Mouse (Mus musculus): Measurements from ENCODE around the gene Ttf2. TPM values are rescaled to one million over a fixed set of nuclear protein-coding genes. Genes with fewer than 3 reads are reported as not detected.

Gene Ttf2
- total and polyA plus RNA-seq, 2 experiments from 2014 or later = 4.4 to 13.5 TPM

DNA sequence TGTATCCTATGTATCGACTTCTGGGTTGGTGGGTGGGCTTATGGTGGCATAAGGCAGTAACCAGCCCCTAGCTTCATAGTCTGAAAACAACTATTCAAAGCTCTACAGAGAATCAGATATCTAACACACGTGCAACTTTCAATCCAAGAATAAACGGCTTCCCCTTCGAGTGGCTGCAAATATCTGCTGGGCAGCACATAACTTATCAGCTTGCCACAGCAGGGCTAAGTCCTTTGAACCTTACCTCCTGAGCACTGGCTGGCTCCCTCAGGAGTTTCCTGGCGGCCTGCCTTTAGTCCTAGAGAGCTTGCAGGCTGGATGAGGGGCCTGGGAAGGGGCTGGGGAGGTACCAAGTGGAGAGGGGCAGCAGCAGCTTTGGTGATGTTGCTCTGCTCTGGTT is 8.5 kb downstream of the Ttf2 start:
- Histone ChIP-seq H3K27ac (ENCODE audit: low read depth) (peak overlapping the region; percentile 59; the same call in 1 of the 2 replicates), H3K27me3 (ENCODE audit: control insufficient read depth, insufficient read depth, low read length) (no peaks in the 10 kb centered on the region), H3K4me3 (ENCODE audit: low read depth, low read length) (no peak overlapping the region), H3K36me3 (replicated peaks; ENCODE audit: control insufficient read depth, insufficient read depth, low read length) (peaks cover 56% of the 10 kb centered on the region), H3K9ac (replicated peaks; ENCODE audit: low read depth, low read length) (no peak overlapping the region), H3K9me3 (replicated peaks; ENCODE audit: control insufficient read depth, low read length) (no peaks in the 10 kb centered on the region), H3K4me2 (ENCODE audit: low read depth, low read length) (no peak overlapping the region), H3K4me1 (ENCODE audit: control insufficient read depth, insufficient read depth) (peaks cover 10% of the 10 kb centered on the region; the same call in 1 of the 2 replicates)
- TF ChIP-seq CTCF (IDR thresholded peaks at IDR 0.05; ENCODE audit: low read depth) = no peak
- TF ChIP-seq EP300 (IDR thresholded peaks at IDR 0.05; ENCODE audit: low read depth) = no peak
- peak; percentile 23 for DNase-seq (ENCODE audit: low spot score)
- ATAC-seq (ENCODE audit: insufficient read depth, low read depth) = peak; percentile 45
- 36% methylated on average over 5 of the region's 5 CpGs for WGBS

DNA sequence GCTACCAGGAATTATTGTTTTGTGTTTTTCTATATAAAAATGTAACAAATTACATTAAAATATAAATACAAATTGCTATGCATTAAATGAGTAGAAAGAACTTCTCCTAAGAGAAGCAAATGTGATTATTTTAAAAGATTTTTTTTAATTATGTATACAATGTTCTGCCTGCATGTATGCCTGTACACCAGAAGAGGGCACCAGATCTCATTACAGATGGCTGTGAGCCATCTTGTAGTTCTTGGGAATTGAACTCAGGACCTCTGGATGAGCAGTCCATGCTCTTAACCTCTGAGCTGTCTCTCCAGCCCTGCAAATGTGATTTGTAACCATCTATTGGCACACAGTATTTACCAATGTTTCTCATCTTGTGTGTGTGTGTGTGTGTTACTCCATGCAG is 14.8 kb downstream of the Ttf2 start:
- no peak for DNase-seq (ENCODE audit: low spot score)
- no peak for TF ChIP-seq EP300 (IDR thresholded peaks at IDR 0.05; ENCODE audit: low read depth)
- peak; percentile 15; the same call in 1 of the 2 replicates for TF ChIP-seq CTCF (IDR thresholded peaks at IDR 0.05; ENCODE audit: low read depth)
- Histone ChIP-seq H3K4me3 (ENCODE audit: low read depth, low read length) (no peak overlapping the region), H3K9me3 (replicated peaks; ENCODE audit: control insufficient read depth, low read length) (no peaks in the 10 kb centered on the region), H3K4me1 (ENCODE audit: control insufficient read depth, insufficient read depth) (no peaks in the 10 kb centered on the region), H3K36me3 (replicated peaks; ENCODE audit: control insufficient read depth, insufficient read depth, low read length) (peaks cover 93% of the 10 kb centered on the region), H3K27me3 (ENCODE audit: control insufficient read depth, insufficient read depth, low read length) (no peaks in the 10 kb centered on the region), H3K9ac (replicated peaks; ENCODE audit: low read depth, low read length) (no peak overlapping the region), H3K4me2 (ENCODE audit: low read depth, low read length) (no peak overlapping the region), H3K27ac (ENCODE audit: low read depth) (no peak overlapping the region)
- ATAC-seq (ENCODE audit: insufficient read depth, low read depth) = no peak

DNA sequence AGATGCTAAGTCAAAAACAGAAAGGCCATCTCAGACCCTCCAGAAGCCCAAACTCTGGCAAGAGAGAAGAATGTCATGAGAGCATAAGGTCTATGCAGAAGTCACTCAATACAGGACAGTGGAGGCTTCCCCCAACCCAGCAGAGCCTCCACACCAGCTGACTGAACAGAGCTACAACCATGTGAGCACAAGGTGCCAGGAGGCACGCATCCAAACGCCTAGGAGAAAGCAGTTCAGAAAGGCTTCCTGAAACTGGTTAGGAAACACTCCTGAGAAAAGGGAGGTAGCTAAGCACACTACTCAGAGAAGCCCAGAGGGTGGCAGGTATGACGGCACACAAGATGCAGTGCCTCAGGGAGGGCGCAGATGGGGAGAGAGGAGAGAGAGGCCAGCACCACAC is 17.9 kb downstream of the Ttf2 start:
- TF ChIP-seq EP300 (IDR thresholded peaks at IDR 0.05; ENCODE audit: low read depth) (no peak), CTCF (IDR thresholded peaks at IDR 0.05; ENCODE audit: low read depth) (no peak)
- Histone ChIP-seq H3K9me3 (replicated peaks; ENCODE audit: control insufficient read depth, low read length) (no peaks in the 10 kb centered on the region), H3K27ac (ENCODE audit: low read depth) (no peak overlapping the region), H3K4me1 (ENCODE audit: control insufficient read depth, insufficient read depth) (no peaks in the 10 kb centered on the region), H3K4me2 (ENCODE audit: low read depth, low read length) (no peak overlapping the region), H3K36me3 (replicated peaks; ENCODE audit: control insufficient read depth, insufficient read depth, low read length) (peaks cover 88% of the 10 kb centered on the region), H3K9ac (replicated peaks; ENCODE audit: low read depth, low read length) (no peak overlapping the region), H3K4me3 (ENCODE audit: low read depth, low read length) (no peak overlapping the region), H3K27me3 (ENCODE audit: control insufficient read depth, insufficient read depth, low read length) (no peaks in the 10 kb centered on the region)
- DNase-seq (ENCODE audit: low spot score) (no peak), ATAC-seq (ENCODE audit: insufficient read depth, low read depth) (no peak)
- WGBS = 89% methylated on average over 4 of the region's 4 CpGs

DNA sequence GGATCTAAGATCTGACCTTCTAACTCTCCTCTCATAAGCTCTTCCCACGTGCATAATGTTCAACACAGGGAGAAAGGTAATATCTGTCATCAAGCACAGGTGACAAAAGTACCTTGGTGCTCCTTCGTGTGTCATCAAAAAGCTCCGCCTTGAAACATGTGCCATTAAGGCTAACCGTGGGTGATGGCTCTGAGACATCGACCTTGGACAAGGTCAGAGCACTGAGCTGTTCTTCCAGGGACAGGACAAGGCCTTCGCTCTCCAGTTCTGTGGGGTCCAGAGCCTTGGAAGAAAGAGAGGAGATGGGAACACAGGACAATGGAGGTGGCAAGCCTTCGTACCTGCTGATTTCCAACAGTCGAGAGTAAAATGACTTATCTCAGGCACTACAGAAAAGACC is 22.2 kb downstream of the Ttf2 start:
- DNase-seq (ENCODE audit: low spot score) (no peak), ATAC-seq (ENCODE audit: insufficient read depth, low read depth) (no peak)
- no peaks in the 10 kb centered on the region for H3K9me3 ChIP-seq (replicated peaks; ENCODE audit: control insufficient read depth, low read length)
- H3K27me3 ChIP-seq (ENCODE audit: control insufficient read depth, insufficient read depth, low read length) = no peaks in the 10 kb centered on the region
- WGBS = 74% methylated on average over 8 of the region's 8 CpGs
- TF ChIP-seq CTCF (IDR thresholded peaks at IDR 0.05; ENCODE audit: low read depth) (no peak), EP300 (IDR thresholded peaks at IDR 0.05; ENCODE audit: low read depth) (no peak)
- H3K36me3 ChIP-seq (replicated peaks; ENCODE audit: control insufficient read depth, insufficient read depth, low read length) = peaks cover 81% of the 10 kb centered on the region
- no peak overlapping the region for H3K4me2 ChIP-seq (ENCODE audit: low read depth, low read length)
- H3K27ac ChIP-seq (ENCODE audit: low read depth) = no peak overlapping the region
- no peak overlapping the region for H3K9ac ChIP-seq (replicated peaks; ENCODE audit: low read depth, low read length)
- no peak overlapping the region for H3K4me3 ChIP-seq (ENCODE audit: low read depth, low read length)
- H3K4me1 ChIP-seq (ENCODE audit: control insufficient read depth, insufficient read depth) = no peaks in the 10 kb centered on the region

DNA sequence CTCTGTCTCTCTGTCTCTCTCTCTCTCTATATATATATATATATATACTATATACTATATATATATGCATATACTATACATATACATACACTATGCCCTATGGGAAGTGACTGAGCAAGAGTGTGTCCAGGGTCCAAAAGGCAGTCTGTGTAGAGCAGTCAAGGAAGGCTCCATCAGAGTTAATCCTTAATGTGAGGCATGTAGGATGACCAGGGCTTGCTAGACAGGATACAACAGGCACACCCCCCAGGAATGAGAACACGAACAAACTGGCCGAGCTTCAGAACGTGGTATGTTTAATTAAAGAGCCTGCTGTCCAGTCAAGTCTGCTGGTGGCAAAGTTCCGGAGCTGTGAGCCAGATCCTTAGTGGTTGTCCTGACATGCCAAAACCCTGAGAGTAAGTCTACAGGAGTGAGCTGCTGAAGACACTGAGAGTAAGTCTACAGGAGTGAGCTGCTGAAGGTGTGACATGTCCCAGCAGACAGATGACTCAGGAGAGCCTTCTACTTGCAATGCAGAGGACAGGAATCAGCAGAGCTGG is 28.9 kb downstream of the Ttf2 start:
- WGBS = 81% methylated on average over 4 of the region's 4 CpGs
- DNase-seq (ENCODE audit: low spot score) (no peak), ATAC-seq (ENCODE audit: insufficient read depth, low read depth) (no peak)
- H3K27me3 ChIP-seq (ENCODE audit: control insufficient read depth, insufficient read depth, low read length) = no peaks in the 10 kb centered on the region
- H3K9me3 ChIP-seq (replicated peaks; ENCODE audit: control insufficient read depth, low read length) = no peaks in the 10 kb centered on the region
- no peak overlapping the region for H3K9ac ChIP-seq (replicated peaks; ENCODE audit: low read depth, low read length)
- H3K4me3 ChIP-seq (ENCODE audit: low read depth, low read length) = no peak overlapping the region
- no peaks in the 10 kb centered on the region for H3K4me1 ChIP-seq (ENCODE audit: control insufficient read depth, insufficient read depth)
- H3K27ac ChIP-seq (ENCODE audit: low read depth) = no peak overlapping the region
- H3K4me2 ChIP-seq (ENCODE audit: low read depth, low read length) = no peak overlapping the region
- H3K36me3 ChIP-seq (replicated peaks; ENCODE audit: control insufficient read depth, insufficient read depth, low read length) = peaks cover 60% of the 10 kb centered on the region
- TF ChIP-seq EP300 (IDR thresholded peaks at IDR 0.05; ENCODE audit: low read depth) = no peak
- no peak for TF ChIP-seq CTCF (IDR thresholded peaks at IDR 0.05; ENCODE audit: low read depth)

DNA sequence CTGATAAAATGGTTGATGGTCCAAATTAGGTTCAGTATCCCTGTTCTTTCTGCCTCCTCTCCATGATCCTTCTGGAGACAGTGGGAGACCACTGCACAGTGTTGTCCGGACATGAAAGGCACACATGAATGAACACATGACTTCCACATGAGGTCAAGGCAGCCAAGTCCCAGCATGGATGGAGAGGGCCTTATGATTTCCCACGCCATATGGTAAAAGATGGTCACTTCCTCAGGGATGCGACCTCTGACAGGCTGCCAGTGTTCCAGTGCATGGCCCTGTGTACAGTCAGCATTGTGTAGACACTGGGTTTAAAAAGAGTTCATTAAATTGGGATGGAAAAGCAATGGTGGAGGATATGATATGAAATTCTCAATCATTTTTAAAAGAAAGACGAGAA is 31.3 kb downstream of the Ttf2 start:
- Histone ChIP-seq H3K9me3 (replicated peaks; ENCODE audit: control insufficient read depth, low read length) (no peaks in the 10 kb centered on the region), H3K4me2 (ENCODE audit: low read depth, low read length) (no peak overlapping the region), H3K27ac (ENCODE audit: low read depth) (no peak overlapping the region), H3K4me1 (ENCODE audit: control insufficient read depth, insufficient read depth) (no peaks in the 10 kb centered on the region), H3K27me3 (ENCODE audit: control insufficient read depth, insufficient read depth, low read length) (no peaks in the 10 kb centered on the region), H3K36me3 (replicated peaks; ENCODE audit: control insufficient read depth, insufficient read depth, low read length) (peaks cover 40% of the 10 kb centered on the region), H3K4me3 (ENCODE audit: low read depth, low read length) (no peak overlapping the region), H3K9ac (replicated peaks; ENCODE audit: low read depth, low read length) (no peak overlapping the region)
- 91% methylated on average over 4 of the region's 4 CpGs for WGBS
- ATAC-seq (ENCODE audit: insufficient read depth, low read depth) (no peak), DNase-seq (ENCODE audit: low spot score) (no peak)
- TF ChIP-seq CTCF (IDR thresholded peaks at IDR 0.05; ENCODE audit: low read depth) (no peak), EP300 (IDR thresholded peaks at IDR 0.05; ENCODE audit: low read depth) (no peak)

Measured in heart, postnatal 0 days (tissue).